Mouse (Mus musculus): ENCODE measurements around the gene Nabp1.

- TF ChIP-seq POLR2A (IDR thresholded peaks at IDR 0.05; ENCODE audit: borderline replicate concordance, extremely low read depth, low read depth, low read length) (no peak), CTCF (IDR thresholded peaks at IDR 0.05; ENCODE audit: insufficient read depth, low read length) (no peak)
These were observed 8.1 kb upstream of the Nabp1 start for GRCm38 (mm10) chr1:51486291-51486690.
